Mouse (Mus musculus): ENCODE data around the gene Sult6b2.

The Sult6b2 gene

GRCm38 (mm10) chr6:142804402-142804801 is at the start of gene Sult6b2:
Sult6b2 (minus strand) TSS chr6:142804502.
- DNase-seq (ENCODE audit: low spot score) = no peak

DNA sequence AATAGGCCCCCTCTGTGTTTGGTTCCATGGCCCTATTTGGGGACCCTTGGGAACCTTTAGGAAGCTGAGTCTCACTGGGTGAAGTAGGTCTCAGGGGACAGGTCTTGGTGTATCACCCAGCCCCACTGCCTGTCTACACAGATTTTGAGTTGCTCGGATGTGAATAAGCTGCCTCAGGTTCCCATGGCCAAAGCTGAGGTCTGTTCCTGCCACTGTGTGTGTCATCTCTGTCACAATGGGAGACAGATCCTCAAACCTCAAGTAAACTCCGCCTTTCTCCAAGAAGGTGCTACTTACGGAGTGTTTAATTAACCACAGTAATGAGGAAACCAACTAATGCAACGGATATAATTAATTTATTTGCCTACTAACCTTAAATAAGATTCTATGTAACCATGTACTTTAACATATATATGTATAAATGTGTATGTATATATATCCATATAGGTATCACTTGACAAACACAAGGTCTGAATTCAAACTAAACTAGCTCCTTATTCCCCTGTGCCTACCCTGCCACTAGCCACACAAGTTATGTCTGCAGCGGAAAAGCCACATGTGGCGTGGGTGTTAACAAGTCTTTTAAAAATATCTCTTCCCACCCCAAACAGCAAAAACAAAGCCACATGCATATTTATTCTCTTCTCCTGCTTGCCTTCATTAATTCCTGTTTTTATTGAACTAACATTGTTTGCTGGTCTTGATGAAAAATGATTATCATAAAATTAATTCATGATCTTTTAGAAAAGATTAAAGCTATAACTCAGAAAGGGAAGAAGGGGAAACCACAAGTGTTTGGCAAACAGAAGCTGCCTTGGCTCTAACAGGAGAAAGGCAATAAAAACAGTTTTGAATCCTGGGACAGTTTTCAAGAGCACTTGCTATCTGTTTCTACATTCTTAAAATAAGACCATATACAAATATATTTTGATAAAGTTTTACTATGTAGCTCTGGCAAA is 48.4 kb upstream of the Sult6b2 start:
- DNase-seq (ENCODE audit: low spot score) = no peak

DNA sequence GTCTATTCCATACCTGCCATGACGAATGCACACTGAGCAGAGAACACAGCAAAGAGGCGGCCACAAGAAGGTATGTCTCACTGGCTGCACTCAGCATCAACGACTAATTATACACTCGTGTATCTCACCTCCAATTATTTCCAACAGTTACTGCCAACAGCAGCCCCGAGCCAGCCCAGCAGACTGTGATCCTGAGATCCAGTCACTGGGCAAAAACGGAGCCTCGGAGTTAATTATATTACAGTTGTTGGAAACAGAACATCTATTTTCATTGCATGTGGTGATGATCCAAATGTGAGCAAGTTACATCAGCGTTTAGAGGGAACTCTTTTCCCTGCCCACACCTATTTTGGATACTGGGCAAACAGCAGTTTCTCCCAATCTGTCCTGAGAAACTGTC is 46.1 kb upstream of the Sult6b2 start:
- no peak for DNase-seq (ENCODE audit: low spot score)

- no peak for DNase-seq (ENCODE audit: low spot score)
These were observed 45.0 kb upstream of the Sult6b2 start for GRCm38 (mm10) chr6:142849326-142849725.

- DNase-seq (ENCODE audit: low spot score) = no peak
These were observed 43.8 kb upstream of the Sult6b2 start for GRCm38 (mm10) chr6:142847914-142848674.

GRCm38 (mm10) chr6:142846855-142847254 is 42.6 kb upstream of the Sult6b2 start:
- DNase-seq (ENCODE audit: low spot score) = no peak

GRCm38 (mm10) chr6:142845066-142845465 is 40.8 kb upstream of the Sult6b2 start:
- DNase-seq (ENCODE audit: low spot score) = no peak

DNA sequence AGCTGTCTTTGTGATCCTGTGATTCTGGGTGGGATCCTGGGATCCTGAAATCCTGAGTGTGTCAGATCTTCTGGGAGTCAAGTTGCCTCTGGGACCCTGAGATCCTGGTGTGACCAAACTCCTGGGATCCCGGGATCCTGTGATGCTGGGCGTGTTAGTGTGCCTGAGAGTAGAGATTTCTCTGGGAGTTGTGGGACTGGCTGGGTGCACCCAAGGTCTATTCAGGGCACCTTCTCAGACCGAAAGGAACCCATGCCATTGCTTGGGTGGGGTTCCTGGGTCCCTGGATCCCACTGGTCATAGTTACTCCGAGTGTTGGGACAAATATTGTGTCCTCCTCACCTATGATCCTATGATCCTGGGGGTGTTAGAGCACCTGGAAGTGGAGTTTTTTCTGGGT is 39.8 kb upstream of the Sult6b2 start:
- DNase-seq (ENCODE audit: low spot score) = no peak

GRCm38 (mm10) chr6:142838501-142838900 is 34.2 kb upstream of the Sult6b2 start:
- DNase-seq (ENCODE audit: low spot score) = no peak

DNA sequence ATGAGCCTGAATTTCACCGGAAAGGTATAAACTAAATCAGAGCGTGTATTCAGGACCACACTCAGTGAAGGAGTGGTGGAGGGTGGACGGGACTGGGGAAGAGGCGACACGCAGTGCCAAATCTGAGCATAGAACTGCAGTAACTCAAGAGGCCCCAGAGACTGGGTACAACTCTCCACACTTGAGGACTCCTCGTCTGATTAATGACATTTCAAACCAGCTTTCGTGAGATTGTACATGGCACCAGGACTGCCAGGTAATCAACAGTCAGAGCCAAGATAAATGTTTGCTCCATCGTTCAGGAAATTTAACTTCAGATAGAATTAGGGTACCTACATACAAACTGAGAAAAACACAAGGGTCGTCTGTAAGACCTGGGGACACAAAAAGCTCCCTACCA is 33.0 kb upstream of the Sult6b2 start:
- DNase-seq (ENCODE audit: low spot score) = no peak

DNA sequence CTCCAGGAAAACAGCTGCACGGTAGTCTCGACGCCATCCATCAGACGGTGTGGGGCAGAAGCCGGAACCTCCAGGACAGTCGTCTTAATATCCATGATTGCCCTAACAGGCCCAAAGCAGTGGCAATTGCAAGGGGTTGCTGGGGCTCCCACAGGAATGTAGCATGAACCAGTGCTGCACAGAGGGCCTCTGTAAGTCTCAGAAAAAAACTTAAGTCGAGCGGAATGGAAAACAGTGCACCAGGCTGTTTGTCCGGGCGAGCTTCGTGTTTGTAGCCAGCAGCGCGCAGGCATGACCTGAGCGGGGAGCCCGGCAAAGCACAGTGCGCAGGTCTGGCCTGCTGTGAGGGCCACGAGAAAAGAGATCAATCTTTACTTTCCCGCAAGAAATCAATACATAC is 31.4 kb upstream of the Sult6b2 start:
- DNase-seq (ENCODE audit: low spot score) = peak; percentile 29

GRCm38 (mm10) chr6:142834911-142835310 is 30.6 kb upstream of the Sult6b2 start:
- DNase-seq (ENCODE audit: low spot score) = no peak

DNA sequence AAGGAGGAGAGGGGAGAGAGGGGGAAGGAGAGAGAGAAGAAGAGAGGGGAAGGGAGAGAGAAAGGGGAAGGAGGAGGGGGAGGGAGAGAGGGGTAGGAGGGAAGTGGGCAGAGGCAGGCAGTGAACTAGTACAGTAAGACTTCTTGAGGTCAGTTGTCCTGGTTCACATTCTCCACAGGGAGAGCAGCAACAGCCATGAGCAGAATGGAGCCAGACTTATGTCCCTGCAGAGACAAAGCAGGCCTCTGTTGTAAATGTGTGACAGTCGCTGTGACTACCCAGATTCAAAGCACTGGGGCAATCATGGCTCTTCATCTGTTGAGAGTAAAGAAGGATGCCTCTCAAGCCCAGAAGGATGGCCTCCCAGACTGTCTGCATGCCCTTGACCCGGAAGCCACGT is 27.4 kb upstream of the Sult6b2 start:
- no peak for DNase-seq (ENCODE audit: low spot score)

DNA sequence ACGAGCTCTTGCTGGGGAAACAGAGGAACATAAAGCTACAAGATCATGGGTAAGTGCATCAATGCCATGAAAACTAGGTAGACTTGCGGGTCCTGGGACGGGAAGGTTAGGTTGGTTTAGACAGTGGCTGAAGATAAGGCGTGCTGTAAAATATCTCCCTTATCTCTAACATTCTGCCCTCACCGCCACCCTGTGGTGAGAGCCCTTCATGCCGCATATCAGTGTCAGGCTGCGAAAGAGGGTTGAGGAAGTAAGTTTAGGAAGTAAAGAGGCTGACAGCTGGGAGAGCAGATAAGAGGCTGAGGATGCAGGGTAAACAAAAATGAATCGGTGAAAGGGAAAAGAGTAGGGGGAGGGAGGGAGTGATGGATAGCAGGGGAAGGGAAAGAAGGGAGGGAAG is 26.9 kb upstream of the Sult6b2 start:
- peak; percentile 31 for DNase-seq (ENCODE audit: low spot score)

- DNase-seq (ENCODE audit: low spot score) = no peak
These were observed 25.9 kb upstream of the Sult6b2 start for GRCm38 (mm10) chr6:142830221-142830620.

DNA sequence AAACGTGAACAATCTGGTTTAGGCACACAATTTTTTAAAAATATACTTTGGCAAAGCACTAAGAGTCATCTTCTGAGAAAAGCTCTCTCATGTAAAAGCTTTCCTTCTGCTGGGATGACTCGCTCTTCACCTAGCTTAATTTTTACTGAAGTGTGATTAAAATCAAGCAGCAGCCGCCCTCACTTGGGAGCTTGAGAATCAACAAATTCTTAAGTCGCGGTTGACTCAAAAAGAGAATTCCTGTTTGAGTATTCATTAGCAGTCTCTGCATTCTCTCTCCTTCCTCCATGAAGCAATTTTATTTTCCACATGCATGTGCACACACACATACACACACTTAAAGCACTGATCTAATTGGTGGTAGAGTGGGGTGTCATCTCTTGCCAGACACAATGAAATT is 21.1 kb upstream of the Sult6b2 start:
- DNase-seq (ENCODE audit: low spot score) = no peak

DNA sequence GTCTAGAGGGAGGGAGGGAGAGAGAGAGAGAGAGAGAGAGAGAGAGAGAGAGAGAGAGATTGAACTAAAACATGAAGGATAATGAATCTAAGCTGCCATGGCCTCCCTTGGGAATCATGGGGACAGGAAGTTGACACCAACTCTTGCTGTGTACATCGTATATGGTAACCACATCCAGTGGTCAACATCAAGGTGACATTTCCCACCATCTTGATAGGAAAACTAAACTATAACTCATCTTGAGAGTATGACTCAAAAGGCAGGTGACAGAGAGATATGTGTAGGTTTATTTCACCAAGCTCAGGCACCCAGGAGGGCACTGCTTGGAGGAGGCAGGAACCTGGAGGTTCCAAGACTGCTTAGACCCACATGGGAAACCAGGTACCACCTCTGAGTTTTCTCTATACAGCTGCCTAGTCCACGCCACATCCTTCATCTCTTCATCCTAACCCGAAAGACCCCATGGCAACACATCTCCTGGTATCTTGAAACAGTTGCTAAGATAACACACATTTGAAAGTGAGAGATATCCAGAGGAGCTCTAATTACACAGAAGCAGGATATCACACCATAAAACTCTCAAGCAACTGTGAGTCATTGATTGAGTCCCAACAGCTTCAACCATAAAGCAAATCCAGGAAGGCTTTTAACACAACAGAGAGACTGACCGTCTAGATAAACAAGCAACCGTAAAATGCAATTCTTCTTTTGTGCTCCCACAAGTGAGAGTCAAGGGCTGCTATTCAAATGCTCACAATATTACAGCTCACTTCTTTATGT is 18.9 kb upstream of the Sult6b2 start:
- no peak for DNase-seq (ENCODE audit: low spot score)

DNA sequence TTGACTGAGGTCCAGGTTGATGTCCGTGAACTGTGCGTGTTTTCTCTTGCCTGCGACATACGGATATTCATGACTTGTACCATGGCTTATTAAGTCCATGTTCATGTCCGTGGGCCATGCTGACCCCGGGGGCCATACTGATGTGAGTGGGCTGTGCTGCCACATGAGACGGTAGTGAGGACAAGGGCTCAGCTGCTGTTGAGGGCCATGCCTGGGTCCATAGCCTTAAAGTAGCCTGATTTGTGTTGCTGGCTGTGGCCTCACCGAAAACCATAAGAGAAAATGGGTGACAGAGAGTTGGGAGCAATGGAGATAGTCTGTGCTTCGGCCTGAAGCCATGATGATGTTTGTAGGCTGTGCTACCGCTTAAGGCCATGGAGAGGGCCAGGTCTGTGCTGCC is 14.0 kb upstream of the Sult6b2 start:
- no peak for DNase-seq (ENCODE audit: low spot score)

DNA sequence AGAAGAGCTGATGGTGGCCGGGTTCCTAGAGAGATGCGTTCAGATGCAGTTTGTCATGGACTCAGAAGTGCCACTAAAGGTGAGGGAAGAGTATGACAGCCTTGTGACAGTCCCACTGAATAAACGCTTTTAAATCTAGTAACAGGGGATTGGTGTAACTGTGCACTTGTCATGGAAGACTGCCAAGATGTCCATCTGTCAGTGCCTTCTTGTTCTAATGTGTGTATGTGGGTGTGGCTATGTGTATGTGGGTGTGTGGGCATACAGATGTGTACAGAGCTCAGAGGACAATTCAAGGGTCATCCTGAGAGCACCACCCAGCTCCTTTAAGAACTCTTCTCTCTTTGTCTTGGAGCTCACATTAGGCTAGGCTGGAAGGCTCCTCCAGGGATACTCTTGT is 11.2 kb upstream of the Sult6b2 start:
- no peak for DNase-seq (ENCODE audit: low spot score)

DNA sequence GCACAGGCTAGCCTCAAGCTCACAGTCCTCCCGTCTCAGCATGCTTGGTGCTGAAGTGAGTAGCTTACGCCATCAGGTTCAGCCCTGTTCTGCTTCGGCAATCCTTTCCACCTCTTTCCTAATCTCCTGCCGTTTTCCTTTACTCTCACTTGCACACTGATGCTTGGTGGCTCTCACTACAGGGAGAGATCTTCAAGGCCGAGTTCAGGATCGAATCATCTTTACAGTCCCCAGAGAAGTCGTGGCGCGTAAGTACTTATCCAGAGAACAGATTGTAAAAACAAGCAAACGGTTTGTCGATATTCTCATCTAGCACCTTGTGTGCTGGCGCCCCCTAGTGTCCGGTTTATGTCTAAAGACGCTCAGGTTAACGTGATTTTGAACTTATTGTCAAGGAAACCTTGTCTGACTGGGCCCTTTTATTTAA is 10.2 kb upstream of the Sult6b2 start:
- peak; percentile 97 for DNase-seq (ENCODE audit: low spot score)

DNA sequence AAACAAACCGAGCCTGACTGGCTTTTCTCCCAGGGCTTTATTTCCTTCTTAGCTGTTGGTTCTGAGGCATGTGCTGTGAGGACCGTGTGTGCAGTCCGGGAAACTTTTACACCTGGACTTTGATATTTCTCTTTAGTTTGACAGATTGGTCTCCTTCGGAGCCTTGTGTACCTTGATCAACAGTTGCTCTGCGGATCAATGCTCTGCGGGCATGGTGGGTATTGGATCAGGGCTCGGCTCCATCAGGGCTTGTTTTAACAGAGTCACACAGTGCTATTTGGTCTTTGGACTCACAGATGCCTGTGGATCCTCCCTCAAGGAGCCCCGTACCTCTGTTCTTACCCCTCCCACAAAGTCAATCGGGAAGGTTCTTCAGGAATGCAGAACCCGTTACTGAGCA is 9.7 kb upstream of the Sult6b2 start:
- no peak for DNase-seq (ENCODE audit: low spot score)

GRCm38 (mm10) chr6:142812969-142813368 is 8.7 kb upstream of the Sult6b2 start:
- DNase-seq (ENCODE audit: low spot score) = no peak
